Mouse (Mus musculus) testis, adult 2 months (tissue): ENCODE data around the gene Nt5dc1. TPM values are rescaled to one million over a fixed set of nuclear protein-coding genes. Genes with fewer than 3 reads are reported as not detected.

Source experiments
- H3K27ac ChIP-seq: fragments of 200-500 bp; 2 replicates; pipeline ENCODE4 v1.5.1; 2012; ENCODE audit warnings: low read depth, low read length; ENCODE audit not compliant: control insufficient read depth, insufficient read depth
- H3K27me3 ChIP-seq: fragments of 200-500 bp; 2 replicates; pipeline ENCODE4 v1.6.1; 2012; ENCODE audit warnings: mild to moderate bottlenecking, low read length, moderate library complexity; ENCODE audit not compliant: control insufficient read depth, insufficient read depth
- H3K36me3 ChIP-seq: fragments of 200-500 bp; 2 replicates; pipeline ENCODE4 v1.6.1; 2012; ENCODE audit warnings: mild to moderate bottlenecking, low read length; ENCODE audit not compliant: control insufficient read depth, insufficient read depth
- H3K4me1 ChIP-seq: fragments of 200-500 bp; 2 replicates; pipeline ENCODE4 v1.6.1; 2012; ENCODE audit warnings: low read length; ENCODE audit not compliant: control insufficient read depth, insufficient read depth
- H3K4me3 ChIP-seq: fragments of 200-500 bp; 2 replicates; pipeline ENCODE4 v1.5.1; 2012; ENCODE audit warnings: low read depth, mild to moderate bottlenecking, low read length, moderate library complexity, mixed read lengths; ENCODE audit not compliant: control insufficient read depth
- CTCF ChIP-seq: fragments of 200-500 bp; IDR thresholded peaks from 2 replicates; pipeline ENCODE4 v1.5.1; 2012; ENCODE audit warnings: low read depth, mild to moderate bottlenecking, inconsistent platforms, low read length, moderate library complexity; ENCODE audit not compliant: control insufficient read depth, insufficient read depth, insufficient replicate concordance
- POLR2A ChIP-seq: fragments of 200-500 bp; IDR thresholded peaks from 2 replicates; pipeline ENCODE4 v1.6.1; 2012; ENCODE audit warnings: low read depth, mild to moderate bottlenecking, inconsistent platforms, low read length, moderate library complexity; ENCODE audit not compliant: control insufficient read depth
- polyA plus RNA-seq: library from polyadenylated mRNA; depleted of rRNA; stranded (reverse); fragments of >200 nt; gene quantifications from 2 replicates; pipeline ENCODE4 v1.2.3, GENCODE M21; 2012

The Nt5dc1 gene
- polyA plus RNA-seq, 1 experiment, result 17.5 TPM

- Histone ChIP-seq H3K36me3 (no peaks in the 10 kb centered on the region), H3K4me3 (no peak overlapping the region), H3K4me1 (no peaks in the 10 kb centered on the region), H3K27ac (no peak overlapping the region), H3K27me3 (no peaks in the 10 kb centered on the region)
- TF ChIP-seq CTCF (no peak), POLR2A (no peak)
Measured at GRCm38 (mm10) chr10:34341886-34342285, 76.5 kb downstream of the Nt5dc1 start.

GRCm38 (mm10) chr10:34341014-34341413 is 77.3 kb downstream of the Nt5dc1 start:
- H3K27ac ChIP-seq, result no peak overlapping the region
- H3K4me1 ChIP-seq, result no peaks in the 10 kb centered on the region
- no peak for TF ChIP-seq POLR2A
- no peak for TF ChIP-seq CTCF
- no peak overlapping the region for H3K4me3 ChIP-seq
- H3K27me3 ChIP-seq, result no peaks in the 10 kb centered on the region
- H3K36me3 ChIP-seq, result no peaks in the 10 kb centered on the region

- TF ChIP-seq POLR2A (no peak), CTCF (peak; percentile 20; the same call in 1 of the 2 replicates)
- Histone ChIP-seq H3K27me3 (no peaks in the 10 kb centered on the region), H3K4me1 (no peaks in the 10 kb centered on the region), H3K4me3 (no peak overlapping the region), H3K27ac (no peak overlapping the region), H3K36me3 (no peaks in the 10 kb centered on the region)
Measured at GRCm38 (mm10) chr10:34328310-34328709, 90.0 kb downstream of the Nt5dc1 start.

GRCm38 (mm10) chr10:34327144-34327543 is 91.2 kb downstream of the Nt5dc1 start:
- H3K27me3 ChIP-seq, result no peaks in the 10 kb centered on the region
- no peak overlapping the region for H3K4me3 ChIP-seq
- no peaks in the 10 kb centered on the region for H3K4me1 ChIP-seq
- no peaks in the 10 kb centered on the region for H3K36me3 ChIP-seq
- TF ChIP-seq CTCF (no peak), POLR2A (no peak)
- H3K27ac ChIP-seq, result no peak overlapping the region

- Histone ChIP-seq H3K27me3 (no peaks in the 10 kb centered on the region), H3K27ac (no peak overlapping the region), H3K4me1 (no peaks in the 10 kb centered on the region), H3K36me3 (no peaks in the 10 kb centered on the region), H3K4me3 (no peak overlapping the region)
- TF ChIP-seq POLR2A (no peak), CTCF (no peak)
Measured at GRCm38 (mm10) chr10:34326701-34327100, 91.7 kb downstream of the Nt5dc1 start.

GRCm38 (mm10) chr10:34320809-34321208 is 97.5 kb downstream of the Nt5dc1 start:
- TF ChIP-seq POLR2A (no peak), CTCF (no peak)
- Histone ChIP-seq H3K4me3 (no peak overlapping the region), H3K27me3 (no peaks in the 10 kb centered on the region), H3K4me1 (peaks cover 5% of the 10 kb centered on the region), H3K27ac (no peak overlapping the region), H3K36me3 (no peaks in the 10 kb centered on the region)

GRCm38 (mm10) chr10:34317217-34317606 is 101.1 kb downstream of the Nt5dc1 start:
- no peak overlapping the region for H3K27ac ChIP-seq
- H3K4me1 ChIP-seq, result peaks cover 5% of the 10 kb centered on the region
- TF ChIP-seq CTCF, result no peak
- no peak for TF ChIP-seq POLR2A
- H3K36me3 ChIP-seq, result no peaks in the 10 kb centered on the region; the same call in 1 of the 2 replicates
- no peaks in the 10 kb centered on the region for H3K27me3 ChIP-seq
- H3K4me3 ChIP-seq, result no peak overlapping the region

GRCm38 (mm10) chr10:34316571-34317216 is 101.7 kb downstream of the Nt5dc1 start:
- Histone ChIP-seq H3K27me3 (no peaks in the 10 kb centered on the region), H3K4me1 (peaks cover 5% of the 10 kb centered on the region), H3K36me3 (no peaks in the 10 kb centered on the region; the same call in 1 of the 2 replicates), H3K4me3 (no peak overlapping the region), H3K27ac (no peak overlapping the region)
- TF ChIP-seq CTCF (no peak), POLR2A (no peak)

GRCm38 (mm10) chr10:34312536-34312935 is 105.8 kb downstream of the Nt5dc1 start:
- H3K36me3 ChIP-seq, result no peaks in the 10 kb centered on the region; the same call in 1 of the 2 replicates
- no peak overlapping the region for H3K4me3 ChIP-seq
- TF ChIP-seq POLR2A, result no peak
- TF ChIP-seq CTCF, result no peak
- H3K4me1 ChIP-seq, result peaks cover 5% of the 10 kb centered on the region
- no peaks in the 10 kb centered on the region for H3K27me3 ChIP-seq
- H3K27ac ChIP-seq, result no peak overlapping the region
